Mouse (Mus musculus) hindbrain, postnatal 0 days (tissue): ENCODE results near the gene Parm1. TPM values are rescaled to one million over a fixed set of nuclear protein-coding genes. Genes with fewer than 3 reads are reported as not detected.
A peak's percentile ranks its signal among the peaks of the same experiment; 100 is the strongest.

Experiments used
- ATAC-seq: fragments of 200-750 bp; cut with Nextera tagmentation; 2 replicates; pipeline ENCODE4 v1.8.0; 2017; ENCODE audit warnings: mild to moderate bottlenecking, moderate TSS enrichment, moderate library complexity
- DNase-seq: peaks from one replicate; pipeline ENCODE4 v3.0.0-alpha.2; 2015; ENCODE audit warnings: low spot score
- H3K27ac ChIP-seq: fragments of 300-500 bp; sonication (generic); 2 replicates; pipeline ENCODE4 v1.5.1; 2014; ENCODE audit warnings: mild to moderate bottlenecking
- H3K27me3 ChIP-seq: fragments of 300-500 bp; sonication (generic); 2 replicates; pipeline ENCODE4 v1.6.1; 2014; ENCODE audit warnings: low read length, mixed read lengths; ENCODE audit not compliant: insufficient read depth
- H3K36me3 ChIP-seq: fragments of 300-500 bp; sonication (generic); 2 replicates; pipeline ENCODE4 v1.6.1; 2014; ENCODE audit warnings: low read length, mixed read lengths; ENCODE audit not compliant: insufficient read depth
- H3K4me1 ChIP-seq: fragments of 300-500 bp; sonication (generic); 2 replicates; pipeline ENCODE4 v1.6.1; 2014; ENCODE audit warnings: antibody characterized with exemption, low read length, mixed read lengths; ENCODE audit not compliant: insufficient read depth
- H3K4me2 ChIP-seq: fragments of 300-500 bp; sonication (generic); 2 replicates; pipeline ENCODE4 v1.6.1; 2014; ENCODE audit warnings: low read depth, mild to moderate bottlenecking, low read length, moderate library complexity, mixed read lengths
- H3K4me3 ChIP-seq: fragments of 300-500 bp; sonication (generic); 2 replicates; pipeline ENCODE4 v1.5.1; 2014; ENCODE audit warnings: low read length
- H3K9ac ChIP-seq: fragments of 300-500 bp; sonication (generic); replicated peaks from 2 replicates; pipeline ENCODE4 v1.6.1; 2014; ENCODE audit warnings: mild to moderate bottlenecking, low read length, moderate library complexity, mixed read lengths
- H3K9me3 ChIP-seq: fragments of 300-500 bp; sonication (generic); 2 replicates; pipeline ENCODE4 v1.6.1; 2016; ENCODE audit warnings: low read length, mixed read lengths
- CTCF ChIP-seq: IDR thresholded peaks from 2 replicates; pipeline ENCODE4 v1.5.1; 2016; ENCODE audit warnings: antibody characterized with exemption, control low read depth, low read depth
- whole genome bisulfite sequencing: fragments of 180-500 bp; shearing (Covaris S2); extraction: QIAGEN DNeasy Blood & Tissue Kit; methylation state at CpG from one replicate; pipeline ENCODE4 v1.1.7; 2014; 5-methylcytosine and 5-hydroxymethylcytosine counted together
- polyA plus RNA-seq: library from polyadenylated mRNA; unstranded; fragments of >200 nt; fragmentation: Nextera tagmentation; extraction: Ambion mirVana; gene quantifications from 2 replicates; pipeline ENCODE4 v1.2.1, GENCODE M21; 2015
- total RNA-seq: library from RNA; depleted of rRNA; stranded (reverse); fragments of >200 nt; gene quantifications from 2 replicates; pipeline ENCODE4 v1.2.3, GENCODE M21; 2014

Parm1 gene
- total and polyA plus RNA-seq, 2 experiments from 2014 or later, result 8.4 to 9.6 TPM

DNA sequence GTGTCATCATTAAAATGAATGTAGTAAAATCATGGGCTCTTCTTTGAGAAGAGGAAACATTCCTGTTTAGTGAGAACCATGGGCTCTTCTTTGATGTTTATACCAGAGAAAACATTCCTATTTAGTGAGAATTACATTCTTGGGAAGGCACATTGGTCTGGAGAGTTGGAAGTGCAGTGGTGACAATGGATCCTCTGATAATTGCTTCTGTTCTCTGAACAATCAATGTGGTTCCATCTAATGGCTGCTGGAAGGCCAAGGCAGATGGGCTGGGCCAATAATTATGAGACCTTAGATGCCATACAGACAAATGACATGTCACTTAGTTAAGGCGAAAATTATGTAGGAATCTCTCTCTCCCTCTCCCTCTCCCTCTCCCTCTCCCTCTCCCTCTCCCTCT is 16.1 kb upstream of the Parm1 start:
- WGBS, result 85% methylated on average over 1 of the region's 1 CpGs

DNA sequence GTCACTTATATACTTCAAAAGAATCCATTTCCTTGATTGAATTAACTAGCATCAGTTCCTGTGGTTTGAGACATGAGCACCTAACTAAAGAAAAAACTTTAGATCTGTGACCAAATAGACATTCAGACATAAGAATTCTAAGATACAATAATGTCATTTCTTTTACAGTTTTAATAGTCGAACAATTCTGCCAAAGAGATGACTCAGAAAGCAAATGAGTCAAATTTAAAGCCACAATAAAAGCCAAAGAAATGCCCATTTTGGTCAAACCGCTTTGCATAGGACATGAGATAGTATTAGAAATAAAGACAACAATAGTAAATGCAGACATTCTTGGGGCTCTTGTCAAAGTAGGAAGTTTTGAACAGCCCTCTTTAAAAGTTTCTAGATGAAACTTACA is 15.0 kb upstream of the Parm1 start:
- Histone ChIP-seq H3K9ac (no peak overlapping the region), H3K27ac (no peak overlapping the region), H3K4me1 (no peaks in the 10 kb centered on the region), H3K4me2 (no peak overlapping the region), H3K9me3 (no peaks in the 10 kb centered on the region), H3K27me3 (no peaks in the 10 kb centered on the region), H3K36me3 (no peaks in the 10 kb centered on the region), H3K4me3 (no peak overlapping the region)
- no peak for ATAC-seq
- WGBS, result 93% methylated on average over 2 of the region's 2 CpGs
- DNase-seq, result no peak
- no peak for TF ChIP-seq CTCF

More for the DNA sequence above, 16.1 kb upstream of the Parm1 start:
- DNase-seq, result no peak
- TF ChIP-seq CTCF, result no peak
- no peaks in the 10 kb centered on the region for H3K27me3 ChIP-seq
- ATAC-seq, result no peak
- no peak overlapping the region for H3K27ac ChIP-seq
- no peaks in the 10 kb centered on the region for H3K4me1 ChIP-seq
- no peaks in the 10 kb centered on the region for H3K36me3 ChIP-seq
- H3K9me3 ChIP-seq, result no peaks in the 10 kb centered on the region
- no peak overlapping the region for H3K9ac ChIP-seq
- H3K4me2 ChIP-seq, result no peak overlapping the region
- no peak overlapping the region for H3K4me3 ChIP-seq

DNA sequence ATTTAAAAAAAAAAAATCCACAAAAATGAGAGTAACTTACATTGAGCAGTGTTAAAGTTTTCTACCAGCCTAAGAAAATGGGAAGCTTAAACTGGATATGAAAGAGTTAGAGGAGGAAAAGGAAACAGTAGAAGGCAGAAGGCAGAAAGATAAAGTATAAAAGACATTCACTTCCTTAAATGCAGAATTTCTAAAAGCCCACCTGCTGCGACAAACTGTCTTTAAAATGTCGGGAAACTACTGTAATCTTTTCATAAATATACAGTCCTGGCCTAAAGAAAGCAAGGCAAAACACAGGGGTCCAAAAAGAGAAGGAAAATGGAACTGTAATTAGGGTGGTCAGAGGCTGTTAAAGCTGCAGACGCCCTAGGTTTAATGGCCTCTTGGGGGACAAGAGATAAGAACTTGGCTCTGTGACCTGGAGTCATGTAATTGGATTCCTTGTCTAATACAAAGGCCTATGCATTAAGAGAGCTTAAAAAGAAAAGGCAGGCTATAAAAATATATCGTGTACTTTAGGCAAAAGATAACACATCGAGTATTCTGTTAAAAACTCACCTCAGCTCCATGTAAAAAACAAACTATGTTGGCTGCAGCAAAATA is 13.0 kb upstream of the Parm1 start:
- H3K4me3 ChIP-seq, result no peak overlapping the region
- no peak for TF ChIP-seq CTCF
- 70% methylated on average over 5 of the region's 5 CpGs for WGBS

DNA sequence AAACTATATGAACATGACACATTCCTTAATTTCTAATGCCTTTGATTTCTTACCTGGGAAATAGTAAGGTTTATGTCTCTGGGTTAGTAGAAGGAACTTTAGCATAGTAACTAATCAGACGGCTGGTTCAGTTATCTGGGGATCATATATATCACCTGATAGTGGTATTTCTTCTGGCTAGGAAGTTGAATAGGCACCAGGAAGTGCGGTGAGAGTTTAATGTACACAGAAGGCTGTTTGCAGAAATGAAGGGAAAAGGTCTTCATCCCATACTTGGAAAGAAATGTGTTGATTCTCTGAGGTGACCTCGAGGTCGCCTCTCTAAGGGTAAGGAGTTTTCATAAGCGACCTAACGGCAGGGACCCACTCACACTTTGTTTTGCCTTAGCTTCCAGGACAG is 338 bp upstream of the Parm1 start:
- no peak overlapping the region for H3K27ac ChIP-seq
- peak overlapping the region; percentile 87 for H3K4me2 ChIP-seq
- H3K27me3 ChIP-seq, result no peaks in the 10 kb centered on the region
- H3K4me3 ChIP-seq, result peak overlapping the region; percentile 41
- ATAC-seq, result no peak
- peaks cover 9% of the 10 kb centered on the region for H3K4me1 ChIP-seq
- no peak overlapping the region for H3K9ac ChIP-seq
- H3K9me3 ChIP-seq, result no peaks in the 10 kb centered on the region
- no peak for DNase-seq
- no peaks in the 10 kb centered on the region for H3K36me3 ChIP-seq
- WGBS, result 19% methylated on average over 6 of the region's 6 CpGs
- TF ChIP-seq CTCF, result no peak

More for the DNA sequence above, 13.0 kb upstream of the Parm1 start:
- H3K9ac ChIP-seq, result no peak overlapping the region
- H3K27me3 ChIP-seq, result no peaks in the 10 kb centered on the region
- DNase-seq, result no peak
- no peaks in the 10 kb centered on the region for H3K4me1 ChIP-seq
- no peak for ATAC-seq
- H3K4me2 ChIP-seq, result no peak overlapping the region
- no peak overlapping the region for H3K27ac ChIP-seq
- H3K9me3 ChIP-seq, result no peaks in the 10 kb centered on the region
- H3K36me3 ChIP-seq, result no peaks in the 10 kb centered on the region

DNA sequence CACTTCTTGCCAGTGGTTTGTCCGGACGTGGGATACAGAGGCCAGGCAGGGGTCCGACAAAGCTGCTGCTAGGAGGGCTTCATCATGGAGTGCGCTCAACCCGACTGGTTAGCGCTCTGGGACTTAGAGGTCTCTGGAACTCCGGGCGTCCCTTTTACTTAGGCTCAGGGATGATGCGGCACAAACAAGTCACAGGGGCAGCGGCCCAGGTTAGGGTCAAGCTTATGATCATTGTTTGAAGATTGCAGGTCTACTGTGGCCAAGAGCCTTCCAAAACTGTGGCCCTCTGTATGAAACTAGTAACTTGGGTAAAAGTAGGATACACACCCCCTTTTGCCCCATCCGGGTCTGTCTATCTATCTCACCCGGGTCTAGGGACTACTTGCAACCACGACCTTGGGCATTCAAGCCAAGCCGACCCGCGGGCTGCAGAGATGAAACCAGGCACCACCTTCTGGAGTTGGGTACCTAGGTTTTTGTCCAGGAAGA is 931 bp downstream of the Parm1 start:
- no peaks in the 10 kb centered on the region for H3K27me3 ChIP-seq
- no peak for TF ChIP-seq CTCF
- ATAC-seq, result no peak
- no peaks in the 10 kb centered on the region for H3K36me3 ChIP-seq
- H3K27ac ChIP-seq, result no peak overlapping the region
- peak overlapping the region; percentile 35; the same call in 1 of the 2 replicates for H3K9ac ChIP-seq
- DNase-seq, result no peak
- H3K4me3 ChIP-seq, result peak overlapping the region; percentile 41
- H3K4me1 ChIP-seq, result peaks cover 9% of the 10 kb centered on the region
- 5% methylated on average over 16 of the region's 16 CpGs for WGBS
- no peaks in the 10 kb centered on the region for H3K9me3 ChIP-seq
- peak overlapping the region; percentile 87 for H3K4me2 ChIP-seq

DNA sequence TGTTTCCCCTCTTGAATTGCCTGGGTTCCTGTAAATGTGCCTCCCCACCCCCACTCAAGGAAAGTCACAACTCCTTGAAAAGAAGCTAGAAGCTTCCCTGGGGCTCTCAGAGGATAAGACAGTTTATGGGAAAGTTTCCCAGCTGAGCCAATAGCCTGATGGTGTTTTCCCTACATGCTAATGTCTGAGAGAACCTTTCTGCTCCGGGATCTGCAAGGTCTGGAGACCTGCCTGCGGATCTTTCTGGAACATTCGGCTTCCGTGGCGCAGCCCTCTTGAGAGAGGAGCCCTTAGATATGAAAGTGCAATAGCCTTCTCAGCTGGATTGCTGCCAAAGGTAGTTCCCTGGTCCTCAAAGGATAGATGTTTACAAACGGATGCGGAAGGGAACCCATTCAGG is 1.5 kb downstream of the Parm1 start:
- 16% methylated on average over 7 of the region's 7 CpGs for WGBS
- peak overlapping the region; percentile 41 for H3K4me3 ChIP-seq
- no peaks in the 10 kb centered on the region for H3K27me3 ChIP-seq
- ATAC-seq, result no peak
- TF ChIP-seq CTCF, result no peak
- no peaks in the 10 kb centered on the region for H3K9me3 ChIP-seq
- peak overlapping the region; percentile 87 for H3K4me2 ChIP-seq
- no peak overlapping the region for H3K27ac ChIP-seq
- DNase-seq, result peak; percentile 63
- H3K36me3 ChIP-seq, result no peaks in the 10 kb centered on the region
- 0 out of 2 replicates have a peak overlapping the region, but pooled peaks have one; percentile 5 for H3K9ac ChIP-seq
- H3K4me1 ChIP-seq, result peaks cover 9% of the 10 kb centered on the region

DNA sequence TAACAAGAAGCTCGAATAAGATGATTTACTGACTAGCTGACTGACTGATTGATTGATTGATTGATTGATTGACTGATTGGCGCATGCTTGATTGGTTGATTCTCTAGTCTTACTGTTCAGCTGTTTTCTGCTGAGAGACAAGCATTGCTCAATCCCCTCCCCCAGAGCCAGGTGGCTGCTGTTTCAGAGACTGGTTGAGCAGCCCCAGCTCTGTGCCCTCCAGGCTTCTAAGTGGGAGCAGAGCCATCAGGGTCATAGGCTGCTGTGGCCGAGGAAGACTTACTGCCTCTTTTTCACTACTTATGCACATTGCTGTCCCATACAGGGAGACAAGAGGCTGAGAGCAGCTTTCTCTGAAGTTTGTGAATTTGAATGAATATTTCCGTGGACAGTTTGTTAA is 2.1 kb downstream of the Parm1 start:
- TF ChIP-seq CTCF, result no peak
- Histone ChIP-seq H3K27me3 (no peaks in the 10 kb centered on the region), H3K9ac (no peak overlapping the region), H3K4me3 (0 out of 2 replicates have a peak overlapping the region, but pooled peaks have one; percentile 41), H3K4me1 (peaks cover 9% of the 10 kb centered on the region), H3K9me3 (no peaks in the 10 kb centered on the region), H3K4me2 (peak overlapping the region; percentile 87), H3K27ac (no peak overlapping the region), H3K36me3 (no peaks in the 10 kb centered on the region)
- 40% methylated on average over 4 of the region's 4 CpGs for WGBS
- ATAC-seq (no peak), DNase-seq (no peak)
